Mouse (Mus musculus) bone marrow macrophage, adult 2 months (primary cell): ENCODE data around the gene Cd6. TPM values are rescaled to one million over a fixed set of nuclear protein-coding genes. Genes with fewer than 3 reads are reported as not detected.

Source experiments
- H3K27ac ChIP-seq: 2 replicates; pipeline ENCODE4 v1.5.1; 2012; ENCODE audit warnings: low read depth, low read length; ENCODE audit not compliant: insufficient read depth
- H3K4me1 ChIP-seq: 2 replicates; pipeline ENCODE4 v1.6.1; 2012; ENCODE audit warnings: low read length; ENCODE audit not compliant: control insufficient read depth, insufficient read depth
- H3K4me3 ChIP-seq: 2 replicates; pipeline ENCODE4 v1.5.1; 2012; ENCODE audit warnings: mild to moderate bottlenecking, low read length, moderate library complexity; ENCODE audit not compliant: insufficient read depth
- CTCF ChIP-seq: IDR thresholded peaks from 2 replicates; pipeline ENCODE4 v1.5.1; 2012; ENCODE audit warnings: low read depth, mild to moderate bottlenecking, low read length, moderate library complexity
- POLR2A ChIP-seq: IDR thresholded peaks from 2 replicates; pipeline ENCODE4 v1.6.1; 2012; ENCODE audit warnings: mild to moderate bottlenecking, low read depth, low read length, borderline replicate concordance
- polyA plus RNA-seq: library from polyadenylated mRNA; stranded (reverse); fragments of >200 nt; gene quantifications from 2 replicates; pipeline ENCODE4 v1.2.4, GENCODE M21; 2012; ENCODE audit not compliant: missing spikeins, insufficient read depth, insufficient read length

Gene Cd6
- polyA plus RNA-seq, 1 experiment: not detected

DNA sequence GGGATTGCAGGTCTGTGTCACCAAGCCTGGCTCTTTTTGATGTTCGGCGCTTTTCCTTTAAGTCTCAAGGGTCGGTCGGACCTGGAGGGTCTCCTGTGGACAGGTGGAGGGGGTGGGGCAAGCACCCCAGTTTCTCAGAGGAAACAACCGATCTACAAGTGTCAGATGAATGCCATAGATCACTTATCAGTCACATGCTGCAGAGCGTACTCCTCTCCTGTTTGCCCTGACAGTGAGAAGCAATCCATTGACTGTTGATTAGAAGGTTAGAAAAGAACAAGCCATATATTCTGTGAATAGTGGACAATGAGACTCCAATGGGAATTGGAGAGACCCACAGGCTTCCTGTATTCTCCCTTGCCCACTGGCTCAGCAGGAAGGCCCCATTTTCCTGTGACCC lies 79.7 kb downstream of the Cd6 start:
- Histone ChIP-seq H3K27ac (no peak overlapping the region), H3K4me1 (peaks cover 3% of the 10 kb centered on the region; the same call in 1 of the 2 replicates), H3K4me3 (no peak overlapping the region)
- TF ChIP-seq POLR2A (no peak), CTCF (no peak)

DNA sequence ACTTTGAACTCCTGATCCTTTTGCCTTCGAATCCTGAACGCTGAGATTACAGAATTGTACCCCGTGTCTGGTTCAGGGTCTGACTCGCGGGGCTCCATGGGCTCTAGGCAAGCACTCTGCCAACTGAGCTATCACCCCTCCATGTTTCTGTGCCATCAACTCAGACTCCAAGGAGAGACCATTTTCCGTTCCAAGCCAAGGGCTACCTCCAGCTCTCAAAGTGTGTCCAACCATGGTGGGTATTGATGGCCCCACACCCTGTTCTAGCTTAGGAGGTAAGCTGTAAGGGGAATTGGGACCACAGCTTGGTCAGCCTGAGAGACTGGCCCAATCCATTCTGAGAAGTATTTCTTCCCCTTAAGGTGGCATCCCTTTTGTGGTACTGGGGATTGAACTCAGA lies 80.6 kb downstream of the Cd6 start:
- H3K27ac ChIP-seq: no peak overlapping the region
- H3K4me1 ChIP-seq: peaks cover 5% of the 10 kb centered on the region; the same call in 1 of the 2 replicates
- TF ChIP-seq POLR2A (no peak), CTCF (no peak)
- H3K4me3 ChIP-seq: no peak overlapping the region

DNA sequence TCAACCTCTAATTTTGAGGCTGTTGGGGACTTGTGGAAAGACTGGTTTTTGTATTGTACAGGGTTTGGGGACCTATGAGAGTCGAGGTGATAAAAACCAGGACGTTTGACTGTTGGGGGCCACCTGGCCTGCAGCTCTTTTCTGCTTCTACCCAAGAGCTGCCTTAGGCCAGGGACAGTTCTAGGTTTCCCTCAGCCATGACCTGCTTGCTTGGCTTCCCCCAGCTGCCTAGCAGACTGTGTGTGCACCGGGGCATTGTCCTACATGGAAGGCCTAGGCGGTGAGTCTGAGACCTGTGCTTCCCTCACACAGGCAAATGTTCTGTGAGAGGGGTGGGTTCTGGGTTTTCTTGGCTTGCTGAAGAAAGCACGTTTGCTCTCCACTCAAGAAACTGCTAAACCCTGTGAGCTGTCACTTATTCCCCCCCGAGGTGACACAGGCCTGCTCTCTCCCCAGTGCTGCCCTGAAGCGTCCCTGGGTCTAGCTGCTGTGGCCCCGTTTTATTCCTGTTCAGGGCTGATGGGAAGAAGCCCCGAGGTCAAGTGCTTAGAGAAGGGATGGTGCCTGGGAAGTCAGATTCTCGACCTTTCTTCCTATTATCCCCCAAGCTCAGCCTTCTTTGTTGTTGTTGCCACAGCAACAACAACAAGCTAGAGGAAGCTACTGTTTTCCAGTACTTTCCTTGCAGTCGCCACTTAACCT lies 81.3 kb downstream of the Cd6 start:
- Histone ChIP-seq H3K4me3 (no peak overlapping the region), H3K27ac (no peak overlapping the region), H3K4me1 (peaks cover 5% of the 10 kb centered on the region; the same call in 1 of the 2 replicates)
- TF ChIP-seq CTCF (no peak), POLR2A (no peak)

DNA sequence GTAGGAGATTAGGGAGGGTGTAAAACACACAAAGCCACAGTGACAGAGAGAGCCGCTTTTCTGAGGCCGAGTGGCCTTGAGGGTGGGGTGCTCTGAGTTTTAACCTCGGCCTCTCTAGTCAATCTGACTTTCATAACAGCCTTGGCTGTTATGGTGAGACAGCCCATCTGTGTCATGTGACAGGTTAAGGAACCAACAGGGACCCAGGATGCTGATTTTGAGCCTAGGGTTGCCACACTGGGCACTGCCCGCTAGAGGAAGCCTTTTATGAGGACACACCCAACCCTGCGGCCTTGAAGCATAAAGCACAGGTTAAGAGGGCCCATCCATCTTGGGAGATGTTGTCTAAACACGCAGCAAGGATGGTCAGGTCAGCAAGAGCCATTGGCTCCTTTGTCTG lies 82.1 kb downstream of the Cd6 start:
- Histone ChIP-seq H3K4me1 (peaks cover 9% of the 10 kb centered on the region), H3K27ac (no peak overlapping the region), H3K4me3 (no peak overlapping the region)
- TF ChIP-seq CTCF (no peak), POLR2A (no peak)

DNA sequence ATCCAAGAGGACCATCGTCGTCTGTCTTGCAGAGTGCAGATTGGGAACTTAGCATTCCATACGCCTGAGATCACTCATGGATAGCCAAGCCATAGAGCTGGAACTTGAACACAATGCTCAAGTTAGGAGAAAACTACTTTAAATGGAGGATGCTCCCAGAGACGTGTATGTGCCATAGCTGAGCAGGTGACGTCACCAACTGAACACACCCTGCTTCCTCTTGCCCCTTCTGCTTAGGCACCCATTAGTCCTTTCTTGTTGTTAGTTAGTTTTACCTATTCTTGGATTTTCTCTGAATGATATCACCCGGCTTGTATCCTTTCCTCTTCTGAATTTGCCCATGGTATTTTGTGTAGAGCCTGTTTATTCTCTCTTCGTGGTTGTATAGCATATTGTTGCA lies 82.7 kb downstream of the Cd6 start:
- TF ChIP-seq POLR2A (no peak), CTCF (no peak)
- peaks cover 14% of the 10 kb centered on the region for H3K4me1 ChIP-seq
- no peak overlapping the region for H3K27ac ChIP-seq
- no peak overlapping the region for H3K4me3 ChIP-seq

DNA sequence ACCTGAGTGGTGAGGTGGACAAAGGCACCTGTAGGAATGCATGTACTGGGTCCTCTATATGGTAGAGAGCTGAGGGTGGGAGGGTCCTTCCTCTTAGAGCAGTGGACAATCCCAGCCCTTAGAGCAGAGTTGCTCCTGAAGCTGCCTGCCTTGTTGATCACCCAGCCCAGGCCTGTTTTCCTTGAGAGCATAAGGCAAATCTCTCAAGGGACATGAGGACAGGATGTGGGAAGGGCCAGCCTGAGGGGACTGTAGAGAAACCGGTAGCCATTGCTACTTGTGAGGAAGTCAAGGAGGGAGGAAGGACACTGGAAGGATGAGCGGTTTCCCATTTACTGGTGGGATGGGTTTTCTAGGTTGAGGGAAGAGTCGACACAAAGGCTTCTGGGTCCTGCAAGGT lies 87.3 kb downstream of the Cd6 start:
- no peak overlapping the region for H3K4me3 ChIP-seq
- peaks cover 48% of the 10 kb centered on the region for H3K4me1 ChIP-seq
- TF ChIP-seq CTCF (no peak), POLR2A (no peak)
- no peak overlapping the region for H3K27ac ChIP-seq

DNA sequence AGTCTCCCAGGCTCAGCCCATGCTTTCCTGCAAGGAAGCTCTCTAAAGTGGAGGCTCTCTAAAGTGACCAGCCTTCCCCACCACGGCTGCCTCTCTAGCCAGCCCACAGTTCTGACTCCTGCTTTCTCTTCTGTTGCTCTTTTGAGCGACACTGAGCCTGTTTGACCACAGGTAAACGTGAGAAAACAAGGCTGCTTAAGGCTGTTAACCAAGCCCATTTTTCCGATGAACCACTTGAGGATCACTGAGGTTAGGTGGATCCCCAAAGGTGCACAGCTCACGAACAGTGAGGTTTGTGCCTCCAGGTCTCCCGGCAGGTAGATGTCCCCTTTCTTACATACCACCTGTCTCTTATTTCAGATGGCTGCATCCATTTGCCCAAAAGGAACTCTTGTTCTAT lies 87.7 kb downstream of the Cd6 start:
- no peak overlapping the region for H3K4me3 ChIP-seq
- H3K27ac ChIP-seq: no peak overlapping the region
- TF ChIP-seq CTCF: no peak
- no peak for TF ChIP-seq POLR2A
- H3K4me1 ChIP-seq: peaks cover 48% of the 10 kb centered on the region

DNA sequence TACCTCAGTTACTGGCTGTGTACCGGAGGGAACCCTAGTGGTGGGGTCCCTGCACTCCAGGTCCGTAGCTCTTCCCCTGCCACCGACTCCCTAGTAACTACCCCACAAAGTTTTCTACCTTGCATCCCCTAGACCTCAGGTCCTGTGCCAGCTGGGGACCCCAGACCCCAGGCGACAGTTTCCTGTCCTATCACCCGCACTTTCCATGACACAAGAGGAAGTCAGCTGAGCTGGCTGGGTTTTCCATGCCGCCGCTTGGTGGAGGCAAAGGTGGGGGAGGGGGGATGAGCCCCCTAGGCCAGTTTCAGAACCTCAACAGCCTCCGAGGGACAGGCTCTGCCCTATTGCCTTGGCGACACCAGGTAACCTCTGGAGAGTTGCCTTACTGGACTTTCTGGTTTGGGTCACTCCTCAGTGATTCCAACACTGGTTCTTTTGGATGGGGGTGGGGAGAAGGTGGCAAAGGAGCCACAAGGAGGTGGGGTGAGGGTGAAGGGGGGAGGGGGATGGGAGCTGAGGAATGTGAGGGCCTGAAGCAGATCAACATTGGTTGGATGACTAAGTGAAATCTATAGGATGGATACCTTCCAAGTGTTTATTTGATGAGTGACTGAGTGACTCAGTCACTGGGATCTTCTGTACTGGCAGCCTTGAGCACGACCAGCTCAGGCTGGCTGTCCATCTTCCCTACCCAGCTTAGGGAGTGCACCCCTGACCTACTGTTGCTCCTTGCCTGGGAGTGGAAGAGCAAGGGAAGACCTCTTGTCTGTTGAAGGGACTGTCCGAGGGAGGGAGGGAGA lies 89.0 kb downstream of the Cd6 start:
- Histone ChIP-seq H3K27ac (no peak overlapping the region), H3K4me3 (no peak overlapping the region), H3K4me1 (peaks cover 48% of the 10 kb centered on the region)
- no peak for TF ChIP-seq POLR2A
- TF ChIP-seq CTCF: no peak

DNA sequence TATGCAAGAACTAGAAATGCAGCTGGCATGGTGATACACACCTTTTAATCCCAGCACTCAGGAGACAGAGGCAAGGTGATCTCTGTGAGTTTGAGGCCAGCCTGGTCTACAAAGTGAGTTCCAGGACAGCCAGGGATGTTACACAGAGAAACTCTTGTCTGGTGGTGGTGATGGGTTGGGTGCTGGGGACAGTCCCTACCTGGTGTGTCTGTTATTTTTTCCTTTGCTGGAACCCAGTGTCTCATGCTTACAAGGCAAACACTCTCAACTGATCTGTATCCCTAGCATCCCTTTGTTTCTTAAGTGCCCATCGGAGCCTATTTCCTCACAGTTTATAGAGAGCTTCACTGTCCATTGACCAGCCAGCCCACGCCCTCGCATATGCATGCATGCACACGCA lies 89.9 kb downstream of the Cd6 start:
- no peak overlapping the region for H3K4me3 ChIP-seq
- TF ChIP-seq CTCF (no peak), POLR2A (no peak)
- no peak overlapping the region for H3K27ac ChIP-seq
- peaks cover 44% of the 10 kb centered on the region for H3K4me1 ChIP-seq

Other genes starting within 250 kb of the Cd6 start
- gene Ddb1, start 224.7 kb downstream of the Cd6 start, polyA plus RNA-seq: 85.9 and 103 TPM in 2 replicates
- gene Tkfc, start 224.4 kb downstream of the Cd6 start, polyA plus RNA-seq: 4.9 and 7.1 TPM in 2 replicates
- gene Vwce, start 195.8 kb downstream of the Cd6 start, polyA plus RNA-seq: not detected in 2 replicates
- gene Pga5, start 152.0 kb downstream of the Cd6 start, polyA plus RNA-seq: not detected in 2 replicates
- gene Vps37c, start 141.3 kb downstream of the Cd6 start, polyA plus RNA-seq: 39.9 and 41.7 TPM in 2 replicates
- not detected in 2 replicates for gene Cd5, start 91.1 kb downstream of the Cd6 start, polyA plus RNA-seq
- 93.7 and 94.6 TPM in 2 replicates for gene Slc15a3, start 9.7 kb upstream of the Cd6 start, polyA plus RNA-seq
- gene Tmem132a, start 39.9 kb upstream of the Cd6 start, polyA plus RNA-seq: 2.1 and 3.1 TPM in 2 replicates
- 75.4 and 80.6 TPM in 2 replicates for gene Tmem109, start 51.9 kb upstream of the Cd6 start, polyA plus RNA-seq
- gene Prpf19, start 65.2 kb upstream of the Cd6 start, polyA plus RNA-seq: 41.4 and 51.6 TPM in 2 replicates
- gene Zp1, start 90.6 kb upstream of the Cd6 start, polyA plus RNA-seq: not detected in 2 replicates
- gene Ptgdr2, start 107.1 kb upstream of the Cd6 start, polyA plus RNA-seq: not detected in 2 replicates
- gene Ccdc86, start 119.2 kb upstream of the Cd6 start, polyA plus RNA-seq: 11.1 and 11.6 TPM in 2 replicates
- not detected in 2 replicates for gene Ms4a10, start 144.6 kb upstream of the Cd6 start, polyA plus RNA-seq
- gene Ms4a15, start 163.2 kb upstream of the Cd6 start, polyA plus RNA-seq: not detected in 2 replicates
- gene Ms4a18, start 188.0 kb upstream of the Cd6 start, polyA plus RNA-seq: not detected in 2 replicates